Mouse (Mus musculus) 3T3-L1 (cell line): ENCODE measurements at regions not wholly inside any gene's neighbourhood (a gene's known extent, or its start where the extent isn't known, plus 50 kb on each side); places are given as distances from the start of the nearest gene placed in this dataset.

ENCODE experiments used
- DNase-seq: peaks from one replicate; pipeline ENCODE4 v3.0.0-alpha.2; 2015; ENCODE audit warnings: low read depth, low spot score

GRCm38 (mm10) chr2:171676083-171676482, 367.2 kb downstream of the Cbln4 start:
- DNase-seq: no peak

DNA sequence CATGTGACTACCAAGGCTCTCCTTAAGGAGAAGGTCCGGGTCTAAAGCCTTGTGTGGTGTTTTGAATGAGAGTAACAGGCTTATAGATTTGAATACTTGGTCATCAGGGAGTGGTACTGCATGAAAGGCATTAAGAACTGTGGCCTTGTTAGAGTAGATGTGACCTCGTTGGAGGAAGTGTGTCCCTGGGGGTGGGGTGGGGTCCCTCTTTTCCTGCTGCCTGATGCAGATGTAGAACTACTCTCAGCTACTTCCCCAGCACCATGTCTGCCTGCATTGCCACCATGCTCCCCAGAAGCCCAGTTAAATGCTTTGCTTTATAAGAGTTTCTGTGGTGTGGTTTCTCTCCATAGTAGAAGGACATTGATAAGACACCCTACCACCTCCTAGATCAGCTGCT, 367.9 kb downstream of the Cbln4 start:
- DNase-seq: no peak

DNA sequence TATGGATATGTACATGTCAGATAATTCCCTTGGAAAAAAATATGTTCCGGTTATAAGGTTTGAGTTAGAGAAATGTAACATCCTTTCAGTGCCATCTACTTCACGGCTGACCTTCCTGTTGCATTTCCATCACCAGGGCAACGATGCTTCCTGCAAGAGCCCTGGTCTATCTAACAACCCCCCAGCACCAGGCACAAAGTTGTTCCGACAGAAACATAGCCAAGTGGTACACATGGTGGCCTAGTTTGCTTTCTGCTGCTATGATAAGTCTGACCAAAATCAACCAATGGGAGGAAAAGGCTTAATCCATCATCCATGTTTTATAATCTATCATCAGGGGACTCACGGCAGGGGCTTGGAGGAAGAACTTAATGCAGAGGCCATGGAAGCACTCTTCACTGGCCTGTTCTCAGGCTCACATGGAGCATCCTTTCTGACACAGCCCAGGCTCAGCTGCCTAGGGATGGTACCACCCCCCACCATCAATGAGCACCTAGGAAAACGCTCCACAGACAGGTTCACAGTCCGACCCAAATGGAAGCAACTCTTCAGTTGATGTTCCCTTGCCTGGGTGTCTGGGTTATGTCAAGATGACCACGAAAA, 372.2 kb downstream of the Cbln4 start:
- no peak for DNase-seq

DNA sequence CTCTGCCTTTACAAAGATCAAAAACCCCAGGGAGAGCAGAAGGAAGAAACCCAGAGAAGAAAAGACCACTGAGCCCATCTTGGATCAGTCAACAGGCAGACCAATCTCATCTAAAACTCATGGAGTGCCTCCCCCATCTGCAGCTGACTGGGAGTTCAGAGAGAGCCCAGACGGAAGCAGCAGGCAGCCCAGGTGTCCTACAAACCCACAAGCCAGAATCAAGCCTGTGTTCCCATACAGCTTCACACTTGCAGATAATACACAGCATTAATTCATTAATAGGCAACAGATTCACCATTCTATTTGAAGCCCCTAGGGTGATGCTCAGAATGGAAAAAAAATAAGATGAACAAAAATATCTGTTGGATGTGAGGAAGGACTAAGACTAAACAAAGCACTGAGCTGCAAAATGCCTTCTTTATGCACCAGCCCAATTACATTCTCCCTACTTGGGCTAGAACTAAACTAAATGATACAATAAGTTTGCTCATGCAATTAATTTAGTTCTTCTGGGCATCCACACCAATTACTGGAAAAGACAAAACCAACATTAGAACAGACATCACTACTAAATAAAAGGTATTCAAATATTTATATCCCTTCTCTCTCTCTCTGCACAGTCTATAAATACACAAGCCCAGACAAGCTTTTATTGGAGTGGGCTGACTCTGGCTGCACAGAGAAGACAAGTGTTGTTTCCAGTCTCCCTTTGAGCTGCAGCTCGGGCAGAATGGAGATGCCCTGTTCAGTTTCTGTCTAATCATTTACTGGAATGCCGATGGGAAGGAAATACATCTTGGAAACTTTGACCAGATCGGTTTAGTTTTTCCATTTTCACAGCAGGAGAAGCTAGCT, 374.2 kb downstream of the Cbln4 start:
- no peak for DNase-seq

DNA sequence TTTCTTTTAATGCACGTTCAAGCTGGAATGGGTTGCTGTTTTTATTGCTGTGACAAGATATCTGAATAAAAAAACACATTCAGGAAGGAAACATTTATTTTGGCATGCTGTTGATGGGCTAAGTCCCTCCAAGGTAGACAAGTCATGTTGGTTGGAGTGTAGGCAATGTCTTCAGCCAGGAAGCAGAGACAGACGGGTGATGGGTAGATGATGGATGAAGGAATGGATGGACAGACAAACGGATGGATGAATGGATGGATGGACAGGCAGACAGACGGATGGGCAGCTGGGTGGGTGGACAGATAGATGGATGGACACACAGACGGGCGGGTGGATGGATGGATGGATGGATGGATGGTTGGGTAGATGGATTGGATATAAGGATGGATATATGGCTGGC, 380.7 kb downstream of the Cbln4 start:
- no peak for DNase-seq

DNA sequence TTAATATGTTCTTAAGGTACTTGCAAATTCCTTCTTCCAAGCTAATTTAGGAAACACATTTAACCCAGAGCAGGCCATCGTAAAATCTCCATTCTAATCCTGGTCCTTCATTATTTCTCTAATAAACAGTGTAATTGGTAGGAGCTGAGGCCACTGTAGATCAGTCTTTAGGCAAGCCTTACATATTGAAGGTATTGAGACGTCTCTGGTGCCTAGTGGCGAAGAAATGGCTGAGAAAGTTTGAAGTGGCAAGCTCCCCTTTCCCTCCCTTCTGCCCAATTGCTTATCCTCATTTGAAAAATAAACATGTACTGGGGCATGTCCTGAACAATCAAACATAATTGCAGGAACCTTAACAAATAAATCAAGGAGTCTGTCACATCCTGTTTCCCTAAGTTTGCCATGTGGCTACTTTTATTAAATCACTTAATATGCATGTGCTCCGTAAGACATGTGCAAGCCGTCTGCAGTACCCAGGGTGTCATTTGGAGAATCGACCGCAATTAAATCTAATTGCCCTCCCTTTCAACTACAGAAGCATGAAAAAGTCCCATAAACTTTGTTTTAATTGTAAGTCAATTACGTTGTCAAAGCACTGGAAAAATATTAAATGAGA, 381.3 kb downstream of the Cbln4 start:
- no peak for DNase-seq

GRCm38 (mm10) chr2:171657125-171657524, 386.1 kb downstream of the Cbln4 start:
- DNase-seq: no peak

GRCm38 (mm10) chr2:171641730-171642129, 401.5 kb downstream of the Cbln4 start:
- no peak for DNase-seq

DNA sequence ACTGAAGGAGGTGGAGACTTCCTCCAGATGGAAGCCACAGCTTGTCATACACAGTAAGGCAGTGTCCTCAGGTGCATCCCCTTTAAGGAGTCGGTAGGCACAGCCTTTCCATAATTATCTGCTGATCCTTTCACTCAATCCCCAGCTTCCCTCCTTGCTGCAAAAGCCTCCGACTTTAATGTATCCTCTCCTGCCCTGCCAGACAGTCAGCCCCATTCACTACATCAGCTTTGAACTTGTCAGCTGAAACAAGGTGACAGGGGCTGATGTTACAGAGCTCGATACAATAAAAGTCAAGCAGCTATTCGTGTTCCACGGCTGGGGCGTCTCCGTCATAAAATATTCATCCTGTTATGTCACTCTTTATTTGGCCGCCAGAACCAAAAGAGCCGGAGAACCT, 402.8 kb downstream of the Cbln4 start:
- no peak for DNase-seq

DNA sequence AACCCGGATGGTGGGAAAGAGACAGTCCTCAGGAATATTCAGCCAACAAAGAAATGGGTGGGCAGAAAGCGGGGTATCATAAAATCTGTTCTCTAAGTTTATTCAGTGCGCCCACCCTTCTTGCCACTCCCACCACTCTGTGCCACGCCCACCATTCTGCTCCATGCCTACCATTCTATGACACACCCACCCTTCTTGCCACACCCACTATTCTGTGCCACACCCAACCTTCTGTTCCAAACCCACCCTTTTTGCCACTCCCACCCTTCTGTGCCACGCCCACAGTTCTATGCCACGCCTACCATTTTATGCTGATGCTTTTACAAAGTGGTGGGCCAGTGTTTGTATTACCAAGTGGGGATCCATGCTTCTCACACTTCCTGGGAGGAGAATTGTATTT, 404.3 kb downstream of the Cbln4 start:
- DNase-seq: no peak

DNA sequence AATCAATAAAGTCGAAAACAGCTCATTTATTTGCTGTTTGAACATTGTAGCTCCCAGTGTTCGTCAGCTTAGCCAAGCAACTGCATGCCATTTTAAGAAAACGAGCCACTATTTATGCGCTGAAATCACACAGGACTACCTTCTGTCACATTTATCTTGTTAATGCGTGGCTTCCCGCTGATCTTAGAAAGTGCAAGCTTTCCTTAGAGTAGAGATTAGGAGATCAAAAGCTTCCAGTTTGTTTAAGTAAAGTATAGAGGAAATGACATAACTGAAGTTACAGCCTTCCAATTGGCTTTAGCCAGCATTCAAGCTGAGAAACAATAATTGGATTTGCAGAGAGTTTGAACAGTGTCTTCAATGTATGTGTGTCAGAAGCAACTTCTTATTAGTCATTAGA, 406.4 kb downstream of the Cbln4 start:
- no peak for DNase-seq

DNA sequence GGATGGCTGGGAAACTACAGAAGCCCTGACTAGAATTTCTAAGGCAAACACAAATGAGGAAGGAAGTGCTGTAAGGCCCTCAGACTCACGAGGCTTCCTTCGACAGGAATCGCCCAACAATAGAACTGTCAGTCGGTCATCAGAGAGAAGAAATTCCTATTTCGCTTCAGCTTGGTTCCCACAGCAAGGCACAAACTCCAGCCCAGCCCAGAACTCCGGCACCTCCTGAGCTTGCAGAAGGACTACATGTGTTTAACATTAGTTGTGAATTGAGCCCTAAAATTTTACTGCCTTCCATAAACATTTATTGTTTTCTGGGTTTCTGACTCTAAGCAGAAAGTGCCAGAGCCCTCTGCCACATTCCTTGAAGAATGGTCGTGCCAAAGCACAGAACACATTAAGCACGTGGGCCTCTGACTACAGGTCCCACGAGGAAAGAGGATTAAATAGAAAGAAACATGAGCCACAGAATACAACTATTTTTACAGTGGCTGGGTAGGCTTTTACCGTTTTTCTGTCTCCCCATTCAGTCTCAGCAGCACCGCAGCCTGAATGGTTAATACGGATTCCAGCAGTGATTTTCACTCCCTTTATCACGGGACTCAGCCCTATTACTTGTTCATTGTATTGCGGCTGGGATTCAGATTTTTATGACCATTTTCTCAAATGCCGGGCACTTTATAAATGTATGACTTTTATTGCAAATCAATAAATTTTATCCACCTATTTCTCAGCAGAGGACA, 409.7 kb downstream of the Cbln4 start:
- DNase-seq: no peak

DNA sequence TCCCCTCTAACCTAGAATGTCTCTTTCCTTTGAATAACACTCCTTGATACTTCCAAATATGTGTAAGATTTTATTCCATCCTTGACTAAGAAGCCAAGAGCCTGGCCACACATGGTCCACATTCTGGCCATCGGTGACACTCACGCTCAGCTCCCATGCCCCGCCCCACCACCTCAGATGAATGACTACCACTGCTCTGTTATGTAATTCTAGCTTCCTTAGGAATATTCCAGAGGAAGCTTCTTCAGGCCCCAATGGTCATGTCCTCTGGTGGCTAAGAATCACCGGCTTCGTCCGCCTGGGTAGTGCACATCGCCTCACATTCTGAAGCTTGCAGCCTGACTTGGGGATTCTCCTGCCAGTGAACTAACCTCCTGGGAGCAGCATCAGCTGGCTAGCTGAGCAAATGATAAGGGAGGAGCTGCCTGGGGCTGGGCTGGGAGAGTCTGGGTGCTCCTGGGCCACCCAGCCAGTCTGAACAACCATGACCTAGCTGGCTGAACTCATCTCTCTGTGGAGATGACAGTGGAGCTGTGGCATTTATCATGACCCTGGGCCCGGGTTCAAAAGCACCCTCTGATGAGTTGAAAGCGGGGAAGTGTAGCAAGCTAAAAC, 413.1 kb downstream of the Cbln4 start:
- DNase-seq: no peak

DNA sequence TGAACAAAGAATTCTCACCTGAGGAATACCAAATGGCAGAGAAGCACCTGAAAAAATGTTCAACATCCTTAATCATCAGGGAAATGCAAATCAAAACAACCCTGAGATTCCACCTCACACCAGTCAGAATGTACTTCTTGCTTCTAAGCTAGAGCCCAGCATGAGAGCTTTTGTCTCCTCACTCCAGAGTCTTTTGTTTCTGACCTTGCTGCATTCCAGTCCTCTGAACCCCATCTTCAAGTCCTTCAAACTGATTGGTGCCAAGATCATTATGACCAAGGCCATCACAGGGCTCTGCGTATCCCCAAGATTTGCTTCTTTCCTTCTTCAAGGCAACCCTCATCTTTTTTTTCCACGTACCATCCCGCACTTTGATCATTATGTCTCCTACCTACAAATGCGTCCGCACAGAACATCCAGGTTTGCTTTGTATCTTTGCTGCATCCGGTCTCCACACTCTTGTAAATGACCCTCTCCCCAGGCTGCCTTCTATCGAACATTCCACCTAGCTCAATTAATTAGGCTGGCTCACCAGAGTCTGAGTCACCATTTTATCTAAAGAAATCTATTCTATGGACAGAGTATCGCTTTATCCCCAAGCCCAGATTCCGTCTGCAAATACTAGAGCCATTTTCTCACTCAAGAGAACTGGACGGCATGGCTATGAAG, 414.9 kb downstream of the Cbln4 start:
- no peak for DNase-seq

- DNase-seq: no peak
Observed at GRCm38 (mm10) chr2:171620668-171621067, 422.6 kb downstream of the Cbln4 start.

DNA sequence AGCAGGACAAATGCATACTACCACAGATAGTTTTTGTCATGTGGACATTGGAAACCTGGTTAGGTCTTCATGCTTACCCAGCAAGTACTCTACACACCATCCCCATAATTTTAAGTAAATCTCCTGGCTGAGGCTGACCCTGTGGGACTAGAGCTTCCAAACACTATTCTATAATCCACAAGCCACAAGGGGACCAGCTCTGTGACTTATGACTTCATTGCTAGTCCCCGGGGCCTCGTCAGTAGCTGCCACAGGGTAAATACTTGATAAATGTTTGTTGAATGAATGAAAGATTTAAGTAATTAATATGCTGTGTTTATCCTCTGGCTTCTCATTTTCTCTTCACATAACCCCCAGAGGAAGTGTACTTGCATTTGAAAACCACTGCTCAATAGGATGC, 423.0 kb downstream of the Cbln4 start:
- no peak for DNase-seq

- DNase-seq: no peak
Observed at GRCm38 (mm10) chr2:171618771-171619170, 424.5 kb downstream of the Cbln4 start.

DNA sequence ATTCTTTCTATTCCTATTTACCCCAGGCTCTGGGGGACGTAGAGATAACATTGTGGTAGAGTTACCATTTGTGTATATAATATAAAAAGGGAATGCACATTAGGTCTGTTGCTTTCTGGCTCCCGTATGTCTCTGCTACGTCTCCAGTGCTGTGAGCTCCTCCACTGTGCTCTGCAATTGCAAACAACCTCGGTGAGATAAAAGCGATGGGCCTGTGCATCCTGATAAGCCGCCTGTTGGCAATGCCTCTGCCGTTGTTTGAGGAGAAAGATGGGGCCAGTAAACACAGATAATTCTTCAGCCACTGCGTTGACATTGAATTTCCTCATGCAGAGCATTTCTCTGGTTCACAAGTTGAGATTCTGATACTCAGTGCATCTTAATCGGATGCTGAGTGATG, 424.9 kb downstream of the Cbln4 start:
- no peak for DNase-seq

GRCm38 (mm10) chr2:171615462-171615861, 427.8 kb downstream of the Cbln4 start:
- DNase-seq: no peak

GRCm38 (mm10) chr2:171605064-171605463, 438.2 kb downstream of the Cbln4 start:
- DNase-seq: no peak

DNA sequence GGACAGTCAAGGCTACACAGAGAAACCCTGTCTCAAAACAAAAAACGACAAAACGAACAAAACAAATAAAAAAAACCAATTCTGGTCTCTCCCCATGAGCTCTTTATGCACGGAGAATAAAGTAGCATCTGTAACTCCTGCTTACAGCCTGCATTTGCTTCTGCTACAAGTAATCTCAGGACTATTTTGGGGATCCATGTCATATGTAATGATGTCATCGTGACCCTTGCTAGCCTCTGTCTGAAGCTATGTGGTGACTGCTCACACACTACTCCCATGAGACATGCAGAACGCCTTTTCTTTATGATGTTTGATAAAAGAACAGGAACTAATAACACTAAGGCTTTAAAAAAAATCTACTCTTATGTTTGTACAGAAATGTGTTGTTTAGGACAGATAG, 448.0 kb downstream of the Cbln4 start:
- DNase-seq: no peak
